Mouse (Mus musculus) left cerebral cortex, postnatal 36 days (tissue): ENCODE measurements at regions not wholly inside any gene's neighbourhood (a gene's known extent, or its start where the extent isn't known, plus 50 kb on each side); places are given as distances from the start of the nearest gene placed in this dataset.

Experiments
- DNase-seq, 2 experiments: peaks; one replicate each; pipeline ENCODE4 v3.0.0; 2021 to 2022; ENCODE audit warnings: low spot score in 2 of 2, mixed read lengths in 1 of 2
- intact Hi-C: fragments of 180-260 bp; cut with DNase I; formaldehyde crosslinking; loops from one replicate; pipeline ENCODE4 v1.15.1; 2025

DNA sequence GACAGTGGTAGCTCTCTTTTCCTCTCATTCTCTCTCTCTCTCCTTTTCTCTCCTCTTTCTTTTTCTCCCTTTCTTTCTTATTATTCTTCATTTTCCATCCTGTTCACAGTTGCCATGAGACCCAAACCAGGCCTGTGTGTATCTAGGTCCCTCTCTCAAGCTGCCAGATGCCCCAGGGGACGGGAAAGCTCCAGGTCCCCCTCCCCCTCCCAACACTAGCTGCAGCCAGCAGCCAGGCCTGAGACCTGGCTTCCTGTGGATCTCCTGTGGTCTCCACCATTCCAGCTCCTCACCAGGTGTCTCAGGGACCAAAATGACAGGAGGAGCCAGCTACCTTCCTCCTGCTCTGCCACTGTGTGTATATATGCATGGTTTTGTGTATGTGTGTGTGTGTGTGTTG lies 56.6 kb upstream of the Unc5a start:
- no peak for DNase-seq
- intact Hi-C loops = no loop called here

DNA sequence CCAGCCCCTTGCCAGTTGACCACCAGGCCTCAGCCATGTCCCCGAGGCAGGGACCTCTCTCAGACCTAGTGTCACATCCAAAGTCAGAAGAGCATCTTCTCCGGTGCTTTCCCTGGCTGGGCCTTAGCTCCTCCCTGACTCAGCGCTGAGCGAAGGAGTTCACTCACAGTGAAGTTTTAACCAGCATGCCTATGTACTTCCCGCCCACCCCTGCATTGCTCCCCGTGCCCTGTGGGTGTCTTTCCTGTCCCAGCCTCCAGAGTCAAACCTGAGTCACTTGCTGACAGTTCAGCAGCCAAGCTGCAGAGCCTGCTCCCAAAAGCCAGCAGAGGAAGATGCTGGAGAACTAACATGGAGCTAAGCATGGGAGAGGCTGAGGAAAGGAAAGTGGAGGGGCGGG lies 55.6 kb upstream of the Unc5a start:
- DNase-seq = no peak
- intact Hi-C loops = no loop called here

DNA sequence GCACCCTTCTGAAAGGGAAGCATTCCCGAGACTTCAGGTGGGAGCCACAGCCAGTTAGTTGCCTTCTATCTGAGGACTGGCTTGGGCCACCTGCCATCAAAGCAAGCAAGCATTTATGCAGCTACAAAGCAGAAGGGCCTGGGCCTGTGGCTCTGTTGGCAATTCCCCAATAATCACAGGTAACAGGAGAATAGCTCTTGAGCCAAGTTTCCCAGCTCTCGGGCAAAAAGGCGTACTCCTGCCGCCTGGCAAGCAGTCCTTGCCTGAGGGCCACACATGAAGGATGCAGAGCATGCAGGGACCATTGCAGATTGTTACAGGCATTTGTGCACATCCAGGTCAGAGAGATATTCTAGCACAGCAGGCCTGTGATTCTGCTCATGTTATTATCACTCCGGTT lies 53.2 kb upstream of the Unc5a start:
- no peak for DNase-seq
- intact Hi-C loops = no loop called here
